Mouse (Mus musculus): ENCODE measurements around the gene Nop58. TPM values are rescaled to one million over a fixed set of nuclear protein-coding genes. Genes with fewer than 3 reads are reported as not detected.

The Nop58 gene
- polyA plus RNA-seq, 1 experiment from 2014 or later = 272 TPM

DNA sequence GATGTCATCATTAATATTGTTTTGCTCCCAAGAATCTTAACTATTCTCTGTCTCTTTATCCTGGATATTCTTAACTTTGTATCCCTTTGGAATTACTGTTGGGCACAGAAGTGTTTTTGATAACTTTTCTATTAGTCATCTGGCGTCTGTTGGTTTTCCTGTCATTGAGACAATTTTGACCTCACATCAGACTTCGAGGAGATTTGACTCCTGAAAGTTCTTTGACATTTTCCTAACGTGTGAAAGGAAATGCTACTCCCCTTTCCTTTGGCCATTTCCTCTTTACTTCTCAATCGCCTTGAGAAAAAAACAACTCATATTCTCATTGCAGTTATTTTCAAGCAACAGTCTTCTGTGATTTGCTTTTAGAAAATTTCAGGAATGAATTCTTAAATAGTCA is 80.5 kb downstream of the Nop58 start:
- peak overlapping the region; percentile 86 for H3K4me3 ChIP-seq (ENCODE audit: low read depth, low read length)
- no peak for ATAC-seq (ENCODE audit: insufficient read depth)
- no peaks in the 10 kb centered on the region for H3K27me3 ChIP-seq (ENCODE audit: insufficient read depth, low read length)
- peak overlapping the region; percentile 56 for H3K9ac ChIP-seq
- H3K9me3 ChIP-seq (ENCODE audit: low read depth, low read length) = no peaks in the 10 kb centered on the region
- 0 out of 2 replicates have a peak, but pooled peaks cover 5% of the 10 kb centered on the region for H3K4me1 ChIP-seq (ENCODE audit: insufficient read depth)
- H3K27ac ChIP-seq (ENCODE audit: low read depth) = no peak overlapping the region
- peak overlapping the region; percentile 83 for H3K4me2 ChIP-seq
- 1% methylated on average over 4 of the region's 4 CpGs for WGBS
- no peaks in the 10 kb centered on the region for H3K36me3 ChIP-seq (ENCODE audit: insufficient read depth)
- TF ChIP-seq CTCF (IDR thresholded peaks at IDR 0.05; ENCODE audit: low read depth) = no peak
- peak; percentile 39 for DNase-seq

DNA sequence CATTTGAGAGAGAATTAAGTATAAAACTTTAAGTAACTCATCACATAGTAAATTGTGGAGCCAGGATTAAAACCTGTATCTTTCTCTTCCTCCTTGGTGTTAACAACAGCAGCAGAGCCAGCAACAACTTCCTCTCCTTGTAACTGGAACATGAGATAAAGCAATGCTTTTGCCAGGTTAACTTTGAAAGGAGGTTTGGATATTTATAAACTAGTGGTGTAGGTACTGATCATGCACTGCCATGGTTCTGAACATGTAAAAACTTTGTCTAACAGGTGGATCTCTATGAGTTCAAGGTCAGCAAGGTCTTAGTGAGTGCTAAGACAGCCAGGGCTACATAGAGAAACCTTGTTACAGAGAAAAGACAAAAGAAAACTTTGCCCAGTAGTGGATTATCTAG is 81.9 kb downstream of the Nop58 start:
- Histone ChIP-seq H3K4me2 (peak overlapping the region; percentile 68), H3K4me1 (ENCODE audit: insufficient read depth) (peaks cover 5% of the 10 kb centered on the region; the same call in 1 of the 2 replicates), H3K27me3 (ENCODE audit: insufficient read depth, low read length) (no peaks in the 10 kb centered on the region), H3K27ac (ENCODE audit: low read depth) (no peak overlapping the region), H3K9ac (peak overlapping the region; percentile 17; the same call in 1 of the 2 replicates), H3K9me3 (ENCODE audit: low read depth, low read length) (no peaks in the 10 kb centered on the region), H3K4me3 (ENCODE audit: low read depth, low read length) (peak overlapping the region; percentile 30), H3K36me3 (ENCODE audit: insufficient read depth) (no peaks in the 10 kb centered on the region)
- TF ChIP-seq CTCF (IDR thresholded peaks at IDR 0.05; ENCODE audit: low read depth) = no peak
- DNase-seq (peak; percentile 9), ATAC-seq (ENCODE audit: insufficient read depth) (no peak)

Other genes with a start within 250 kb of the Nop58 start
- gene Fzd7, start 202.5 kb upstream of the Nop58 start, polyA plus RNA-seq (2014; fragmentation: Nextera tagmentation; extraction: Ambion mirVana) = 21.7 and 22.7 TPM in 2 replicates
- 0.41 TPM in 1 of 2 replicates, not detected in the other for gene Gm973, start 168.7 kb upstream of the Nop58 start, polyA plus RNA-seq (2014; fragmentation: Nextera tagmentation; extraction: Ambion mirVana)
- 412 and 431 TPM in 2 replicates for gene Sumo1, start 14.1 kb upstream of the Nop58 start, polyA plus RNA-seq (2014; fragmentation: Nextera tagmentation; extraction: Ambion mirVana)
- gene Bmpr2, start 78.4 kb downstream of the Nop58 start, polyA plus RNA-seq (2014; fragmentation: Nextera tagmentation; extraction: Ambion mirVana) = 14.4 and 14.7 TPM in 2 replicates
- gene Fam117b, start 228.0 kb downstream of the Nop58 start, polyA plus RNA-seq (2014; fragmentation: Nextera tagmentation; extraction: Ambion mirVana) = 18.7 TPM in 2 replicates

Data from lung, embryonic 14.5 days (tissue).